Mouse (Mus musculus) granulocyte monocyte progenitor cell, adult 5-6 weeks (primary cell): Measurements from ENCODE around the gene Mrps24. TPM values are rescaled to one million over a fixed set of nuclear protein-coding genes. Genes with fewer than 3 reads are reported as not detected.

ENCODE experiments used
- ATAC-seq: replicated peaks from 2 replicates; pipeline ENCODE4 v1.8.0; 2016; ENCODE audit warnings: mild to moderate bottlenecking, moderate TSS enrichment, inconsistent platforms; ENCODE audit not compliant: poor library complexity, severe bottlenecking
- total RNA-seq, 2 experiments: library from RNA; stranded (forward) in 1 of 2; stranded (reverse) in 1 of 2; fragments of 200-712, 200-1000 nt in 1 of 2; fragments of >200 nt in 1 of 2; fragmentation: Nextera tagmentation in 1 of 2; gene quantifications; 2 replicates each; pipeline ENCODE4 v1.2.3; 2014 to 2017

Mrps24 gene
- total RNA-seq (2014; fragmentation: Nextera tagmentation) (65.7 and 68.3 TPM in 2 replicates), total RNA-seq (2017) (58.6 and 67.0 TPM in 2 replicates)

DNA sequence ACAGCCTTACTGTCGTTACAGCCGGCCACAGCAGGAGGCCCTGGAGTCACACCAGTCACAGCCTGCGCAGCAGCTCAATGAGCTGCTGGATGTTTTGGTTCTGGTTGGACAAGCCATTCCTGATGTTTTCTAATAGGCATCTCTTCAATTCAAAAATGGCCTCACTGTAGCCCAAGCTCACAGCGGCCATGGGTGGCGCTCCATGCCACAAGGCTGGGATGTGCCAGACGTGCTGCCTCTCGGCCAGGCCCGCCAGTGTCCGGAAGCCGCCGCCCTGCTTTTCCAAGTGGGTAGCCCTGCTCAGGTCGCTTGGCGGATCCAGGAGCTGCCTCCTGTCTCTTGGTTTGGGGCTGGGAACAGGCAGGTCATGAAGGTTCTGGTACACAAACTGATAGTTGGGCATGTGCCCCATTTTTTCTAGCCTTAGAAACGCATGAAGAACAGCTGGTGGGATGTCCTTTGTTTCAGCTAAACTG is at the start of gene Mrps24:
TSS of gene Mrps24 (minus strand) at position 51 of the 476 bp plus-strand sequence.
- ATAC-seq = no peak

GRCm38 (mm10) chr11:5762633-5762982 is 47.1 kb upstream of the Mrps24 start:
- no peak for ATAC-seq

- peak; percentile 87 for ATAC-seq
Observed at GRCm38 (mm10) chr11:5761820-5762632, 46.5 kb upstream of the Mrps24 start, which contains the start of gene Urgcp. TSS of gene Urgcp (minus strand) at chr11:5762376.

DNA sequence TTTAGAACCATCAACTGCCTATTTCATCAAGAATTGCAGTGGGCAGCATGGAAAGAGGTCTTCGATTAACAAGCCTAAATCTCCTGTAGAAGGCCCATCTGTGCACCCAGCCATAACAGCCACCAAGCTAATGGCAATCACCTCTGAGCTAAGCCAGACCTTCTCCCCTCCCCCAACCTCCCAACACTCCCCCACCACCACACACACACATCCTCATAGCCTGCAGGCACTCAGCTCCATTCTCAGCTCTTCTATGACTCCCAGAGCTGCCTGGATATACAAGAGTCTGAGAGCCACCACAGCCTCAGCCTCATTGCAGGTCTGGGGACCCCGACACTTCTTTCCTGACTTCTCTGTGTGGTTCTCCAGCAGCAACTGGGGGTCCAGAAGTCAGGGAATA is 38.3 kb upstream of the Mrps24 start:
- ATAC-seq = no peak

GRCm38 (mm10) chr11:5744951-5745350 is 29.5 kb upstream of the Mrps24 start:
- ATAC-seq = peak; percentile 61

GRCm38 (mm10) chr11:5742106-5742505 is 26.6 kb upstream of the Mrps24 start:
- no peak for ATAC-seq

- peak; percentile 92 for ATAC-seq
Observed at GRCm38 (mm10) chr11:5740965-5741627, 25.6 kb upstream of the Mrps24 start.

DNA sequence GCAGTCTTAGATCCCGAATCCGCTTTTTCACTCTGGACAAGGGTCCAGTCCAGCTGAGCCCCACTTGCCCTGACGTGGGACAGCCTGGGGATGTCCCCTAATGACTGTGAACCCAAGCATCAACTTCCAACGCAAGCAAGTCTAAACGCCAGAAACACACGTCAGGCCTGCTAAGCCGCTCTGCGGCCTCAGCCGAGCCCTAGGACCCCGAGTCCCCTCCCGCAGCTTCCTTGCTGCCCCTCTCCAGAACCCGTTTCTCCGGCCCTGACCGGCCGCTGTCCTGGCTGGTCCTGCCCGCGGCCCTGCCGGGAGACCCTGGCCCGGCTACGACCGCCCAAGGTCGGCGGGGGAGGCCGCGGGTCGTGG is 25.1 kb upstream of the Mrps24 start:
- ATAC-seq = peak; percentile 28; the same call in 1 of the 2 replicates

DNA sequence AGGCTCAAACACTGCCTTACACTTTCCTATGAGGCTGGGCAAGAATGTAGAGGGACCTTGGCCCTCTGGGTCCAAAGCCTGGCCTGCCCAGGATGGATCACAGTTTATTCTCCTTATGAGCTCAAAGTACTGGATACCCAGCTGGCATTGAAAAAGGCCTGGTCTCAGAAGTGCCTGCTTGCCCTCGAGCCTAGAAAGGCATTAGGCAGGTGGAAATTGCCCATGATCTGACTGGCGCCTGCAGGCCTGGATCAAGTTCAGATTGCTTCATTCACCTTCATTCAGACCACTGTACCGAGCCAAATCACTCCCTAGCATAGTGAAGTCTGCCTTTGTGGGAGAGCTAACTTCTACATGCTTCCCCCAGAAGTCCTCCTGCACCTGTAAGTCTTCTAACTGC is 24.4 kb upstream of the Mrps24 start:
- no peak for ATAC-seq

DNA sequence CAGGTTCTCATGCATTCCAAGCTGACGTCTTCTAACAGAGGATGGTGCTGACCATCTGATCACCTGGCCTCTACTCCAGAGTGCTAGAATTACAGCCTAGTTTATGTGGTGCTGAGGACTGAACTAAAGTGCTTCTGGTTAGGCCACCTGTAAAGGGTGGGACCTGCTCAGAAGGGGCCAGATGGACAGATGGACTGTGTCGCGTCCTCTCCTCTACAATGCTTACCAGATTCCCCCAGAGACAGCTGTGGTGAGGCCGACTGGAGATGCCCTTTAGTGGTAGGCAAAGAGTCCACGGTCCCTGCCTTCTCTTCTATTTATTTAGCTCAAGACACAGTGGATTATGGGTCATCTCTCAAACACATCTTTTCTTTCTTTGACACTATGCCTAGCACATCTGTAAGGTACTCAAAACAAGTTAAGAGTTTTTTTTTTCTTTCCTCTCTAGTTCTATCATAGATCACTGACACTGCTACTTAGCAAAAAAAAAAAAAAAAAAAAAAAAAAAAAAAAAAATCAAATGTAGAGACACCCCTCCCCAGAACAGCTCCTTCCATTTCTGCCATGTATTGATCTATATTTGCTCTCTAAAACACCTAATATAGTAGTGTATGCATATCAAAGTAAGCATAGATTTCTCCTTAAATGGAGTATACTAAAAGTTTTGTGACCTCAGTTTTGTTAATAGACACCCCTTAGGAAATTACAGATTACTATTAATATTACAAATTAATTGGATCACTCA is 23.6 kb upstream of the Mrps24 start:
- no peak for ATAC-seq

DNA sequence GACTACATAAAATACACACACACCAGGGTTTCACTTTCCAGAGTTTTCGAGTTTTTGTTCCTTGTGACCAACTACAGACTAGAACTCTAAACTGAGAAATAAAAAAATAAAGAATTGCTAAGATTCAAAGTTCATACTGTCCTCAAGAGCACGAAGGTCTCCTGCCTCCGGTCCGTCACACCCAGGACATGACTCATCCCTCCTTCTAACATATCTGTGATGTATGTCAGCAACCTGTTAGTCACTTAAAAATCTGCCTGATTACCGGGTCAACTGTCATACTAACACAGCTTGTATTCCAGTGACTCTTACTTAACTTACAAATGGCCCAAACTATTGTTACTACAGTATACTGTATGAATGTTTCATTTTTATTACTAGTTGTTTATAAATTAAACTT is 21.7 kb upstream of the Mrps24 start:
- ATAC-seq = no peak

GRCm38 (mm10) chr11:5734323-5734722 is 18.8 kb upstream of the Mrps24 start:
- ATAC-seq = no peak

DNA sequence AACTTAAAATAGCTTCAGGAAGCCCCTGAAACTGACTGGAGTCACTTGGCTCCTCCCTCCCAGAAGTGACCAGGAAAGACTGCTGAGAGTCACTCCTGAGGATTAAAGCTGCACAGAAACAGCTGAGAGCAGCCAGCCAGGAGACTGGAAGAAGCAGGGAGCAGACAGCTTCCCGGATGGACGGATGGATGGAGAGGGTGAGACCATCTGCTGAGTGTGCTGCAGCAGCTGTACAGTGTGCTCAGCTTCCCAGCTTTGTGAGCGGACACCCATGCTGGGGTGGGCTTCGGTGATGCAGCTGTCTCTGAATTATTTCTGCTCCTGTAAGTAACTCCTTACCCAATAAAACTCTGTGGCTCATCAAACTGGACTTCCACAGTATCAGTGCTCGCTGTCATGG is 16.9 kb upstream of the Mrps24 start:
- no peak for ATAC-seq

GRCm38 (mm10) chr11:5729582-5729981 is 14.1 kb upstream of the Mrps24 start:
- no peak for ATAC-seq

DNA sequence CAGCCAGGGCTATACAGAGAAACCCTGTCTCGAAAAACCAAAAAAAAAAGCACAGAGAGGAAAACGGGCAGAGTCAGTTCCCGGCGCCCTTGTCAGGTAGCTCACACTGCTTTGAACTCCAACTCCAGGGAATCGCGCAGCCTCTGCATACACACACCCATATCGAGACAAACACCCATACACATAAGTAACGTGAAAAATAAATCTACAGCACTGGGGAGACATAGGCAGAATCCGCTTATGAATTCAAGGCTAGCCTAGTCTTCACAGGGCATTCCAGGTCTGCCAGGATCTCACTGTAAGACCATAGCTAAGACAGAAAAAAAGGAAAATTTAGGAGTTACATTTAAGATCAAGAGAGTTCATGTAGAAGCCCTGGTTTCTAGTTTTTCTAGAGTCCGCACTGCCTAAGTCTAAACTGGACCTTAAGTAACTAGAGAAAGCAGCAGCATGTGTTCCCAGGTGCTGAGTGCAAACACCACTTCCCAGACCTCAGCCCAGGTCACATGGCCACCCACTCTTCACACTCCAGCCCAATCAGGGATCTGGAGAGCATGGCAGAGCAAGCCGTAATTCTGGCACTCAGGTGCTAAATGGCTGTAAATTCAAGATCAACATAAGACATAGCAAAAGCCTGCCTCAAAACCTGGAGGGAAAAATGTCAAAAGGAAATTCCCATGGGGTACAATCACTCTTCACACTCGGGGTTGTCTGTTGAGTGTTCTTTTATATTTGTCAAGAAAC is 3.3 kb upstream of the Mrps24 start:
- no peak for ATAC-seq

DNA sequence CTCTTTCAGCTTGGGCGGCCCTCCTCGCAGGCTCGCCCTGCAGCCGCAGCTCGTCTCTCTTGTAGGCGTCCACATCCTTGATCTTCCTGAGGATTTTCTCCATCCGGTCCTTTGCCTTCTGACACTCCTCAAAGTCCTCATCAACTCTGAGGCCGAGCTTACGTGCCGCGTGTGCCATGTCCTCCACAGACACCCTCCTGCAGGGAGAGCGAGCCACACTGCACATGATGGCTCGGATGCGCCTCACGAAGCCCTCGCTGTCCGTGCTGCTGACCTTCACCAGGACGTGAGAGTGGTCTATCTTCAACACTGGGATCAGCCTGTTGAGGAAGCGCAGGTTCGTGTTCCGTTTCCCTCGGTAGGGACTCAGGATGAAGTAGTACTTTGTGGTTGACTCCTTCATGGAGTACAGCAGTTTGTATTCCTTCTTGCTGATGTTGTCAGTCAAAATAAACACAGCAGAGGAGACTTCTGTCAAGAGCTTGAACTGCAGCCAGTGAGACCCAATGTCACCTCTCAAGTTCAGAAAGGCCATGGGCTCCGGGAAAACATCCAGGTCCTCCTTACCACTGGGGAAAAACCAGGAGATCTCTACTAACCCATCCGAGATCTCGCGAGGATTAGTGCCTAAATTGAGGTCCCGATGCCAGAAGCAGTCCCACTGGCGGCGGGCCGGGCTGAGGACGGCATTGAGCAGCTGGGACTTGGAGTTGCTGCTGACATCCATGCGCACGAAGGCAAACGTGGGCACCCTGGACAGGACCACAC is 1.6 kb upstream of the Mrps24 start:
- ATAC-seq = no peak

GRCm38 (mm10) chr11:5716246-5716645 is 766 bp upstream of the Mrps24 start:
- no peak for ATAC-seq

DNA sequence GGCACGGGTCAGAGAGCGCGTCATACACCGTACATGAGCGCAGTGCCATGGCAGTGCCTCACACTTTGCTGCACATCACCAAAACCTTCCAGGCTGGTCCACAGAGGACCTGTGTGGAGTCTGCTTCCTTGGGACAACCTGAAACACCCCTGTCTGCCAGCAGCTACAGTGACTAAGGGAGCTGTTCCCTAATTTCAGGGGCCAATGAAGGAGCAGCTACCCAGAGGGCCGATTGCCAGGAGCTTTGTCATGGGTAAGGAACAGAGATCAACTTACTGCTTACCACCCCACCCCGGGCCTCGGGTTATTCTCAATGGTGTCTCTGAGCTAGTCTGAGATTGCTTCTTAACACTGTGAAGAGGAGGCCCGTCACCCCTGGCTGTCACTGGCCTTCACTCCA is 301 bp downstream of the Mrps24 start:
- ATAC-seq = no peak

DNA sequence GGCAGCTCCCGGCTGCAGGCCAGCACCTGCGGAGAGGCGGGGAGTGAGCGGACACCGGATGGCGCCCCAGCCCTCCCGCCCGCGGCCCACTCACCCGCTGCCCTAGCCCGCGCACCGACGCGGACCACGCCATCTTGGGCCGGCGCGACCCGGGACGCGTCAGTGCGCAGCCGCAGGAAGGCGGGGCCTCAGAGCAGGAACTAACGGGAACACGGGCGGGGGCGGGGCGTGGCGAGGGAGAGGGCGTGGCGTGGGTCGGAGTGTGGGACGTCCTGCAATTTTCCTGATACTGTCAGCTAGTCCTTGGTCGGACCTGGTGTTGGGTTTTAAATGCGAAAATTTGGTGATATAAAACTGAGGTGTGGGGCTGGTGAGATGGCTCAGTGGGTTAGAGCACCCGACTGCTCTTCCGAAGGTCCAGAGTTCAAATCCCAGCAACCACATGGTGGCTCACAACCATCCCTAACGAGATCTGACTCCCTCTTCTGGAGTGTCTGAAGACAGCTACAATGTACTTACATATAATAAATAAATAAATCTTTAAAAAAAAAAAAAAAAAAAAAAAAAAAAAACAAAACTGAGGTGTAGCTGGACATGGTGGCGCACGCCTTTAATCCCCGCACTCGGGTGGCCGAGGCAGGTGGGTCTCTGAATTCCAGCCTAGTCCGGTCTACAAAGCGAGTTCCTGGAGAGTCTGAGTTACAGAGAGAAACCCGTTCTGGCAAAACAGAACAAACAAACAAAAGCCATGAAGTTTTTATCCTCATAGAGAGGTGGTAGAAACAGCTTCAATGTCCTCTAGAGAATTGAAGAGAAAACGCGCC is 7.7 kb downstream of the Mrps24 start:
- ATAC-seq = peak; percentile 97
